Mouse (Mus musculus) myocyte (in vitro differentiated cells): ENCODE data around the gene Zbtb3.
A peak's percentile ranks its signal among the peaks of the same experiment; 100 is the strongest.

ENCODE experiments used
- CEBPB ChIP-seq: IDR thresholded peaks from 2 replicates; pipeline ENCODE4 v1.6.1; 2011; ENCODE audit warnings: mild to moderate bottlenecking, moderate library complexity; ENCODE audit not compliant: poor library complexity, insufficient read depth, severe bottlenecking
- E2F4 ChIP-seq: IDR thresholded peaks from one replicate; pipeline ENCODE4 v1.6.1; 2011; ENCODE audit warnings: mild to moderate bottlenecking, control low read depth, moderate library complexity; ENCODE audit not compliant: insufficient read depth
- MAX ChIP-seq: IDR thresholded peaks from one replicate; pipeline ENCODE4 v1.6.1; 2011; ENCODE audit warnings: low read depth, mild to moderate bottlenecking, control low read depth
- MYOD1 ChIP-seq, 3 experiments: IDR thresholded peaks; one replicate each; pipeline ENCODE4 v1.6.1; 2011; ENCODE audit warnings: control low read depth in 2 of 3, low read depth in 2 of 3, mild to moderate bottlenecking in 2 of 3, moderate library complexity in 1 of 3; ENCODE audit not compliant: insufficient read length in 2 of 3, control insufficient read depth in 1 of 3
- MYOG ChIP-seq, 3 experiments: IDR thresholded peaks; one replicate each; pipeline ENCODE4 v1.6.1; 2011; ENCODE audit warnings: control low read depth in 2 of 3, low read depth in 2 of 3, mild to moderate bottlenecking in 2 of 3; ENCODE audit not compliant: insufficient read length in 2 of 3, control insufficient read depth in 1 of 3, insufficient read depth in 1 of 3
- POLR2A ChIP-seq: IDR thresholded peaks from one replicate; pipeline ENCODE4 v1.6.1; 2011; ENCODE audit warnings: low read depth, mild to moderate bottlenecking, control low read depth, moderate library complexity; ENCODE audit not compliant: insufficient read length
- POLR2AphosphoS2 ChIP-seq: IDR thresholded peaks from one replicate; pipeline ENCODE4 v1.6.1; 2011; ENCODE audit warnings: low read depth, control low read depth; ENCODE audit not compliant: insufficient read length
- REST ChIP-seq: IDR thresholded peaks from one replicate; pipeline ENCODE4 v1.6.1; 2011; ENCODE audit warnings: mild to moderate bottlenecking, control low read depth, moderate library complexity; ENCODE audit not compliant: insufficient read depth, insufficient read length
- SRF ChIP-seq: IDR thresholded peaks from one replicate; pipeline ENCODE4 v1.6.1; 2011; ENCODE audit warnings: low read depth; ENCODE audit not compliant: control insufficient read depth, insufficient read length
- TCF12 ChIP-seq: IDR thresholded peaks from one replicate; pipeline ENCODE4 v1.6.1; 2011; ENCODE audit warnings: mild to moderate bottlenecking, control low read depth; ENCODE audit not compliant: poor library complexity, insufficient read depth, severe bottlenecking
- TCF3 ChIP-seq: IDR thresholded peaks from one replicate; pipeline ENCODE4 v1.6.1; 2011; ENCODE audit warnings: low read depth, control low read depth; ENCODE audit not compliant: insufficient read length
- USF1 ChIP-seq: IDR thresholded peaks from one replicate; pipeline ENCODE4 v1.6.1; 2011; ENCODE audit warnings: low read depth, mild to moderate bottlenecking, control low read depth, moderate library complexity

- TF ChIP-seq POLR2A (peak; percentile 77), E2F4 (peak; percentile 65), MYOD1 (IDR thresholded peaks at IDR 0.05; ENCODE audit: control insufficient read depth in 1 of 3, insufficient read length in 2 of 3, low read depth in 2 of 3) (peak in 2 of 3 experiments; percentile 49 to 64), POLR2AphosphoS2 (peak; percentile 64), CEBPB (no peak), TCF3 (no peak), MYOG (IDR thresholded peaks at IDR 0.05; ENCODE audit: control insufficient read depth in 1 of 3, insufficient read depth in 1 of 3, insufficient read length in 2 of 3, low read depth in 2 of 3) (peak in 1 of 3 experiments; percentile 31), MAX (no peak), TCF12 (no peak), USF1 (peak; percentile 99), SRF (peak; percentile 63), REST (no peak)
Observed at GRCm38 (mm10) chr19:8786008-8786781, 16.2 kb upstream of the Zbtb3 start, which contains the start of gene Taf6l.
